20 mouse cellular contexts compared by ENCODE assay signal in genomic region chr7:95598339-95598738, GRCm38 (mm10).
"Had no signal": no experiment of that assay in that cellular context is flagged by ENCODE, and none has a peak within 500 bp of the region (broad histone marks: within the 10 kb centered on the region; RNA-seq: fewer than 3 reads in every experiment).

No protein-coding gene starts in this region.

- H3K4me1 ChIP-seq: heart, embryonic 10.5 days; hindbrain, embryonic 13.5 days; hindbrain, embryonic 15.5 days; limb, embryonic 13.5 days; limb, embryonic 15.5 days; liver, embryonic 12.5 days had no signal

- H3K27ac ChIP-seq: heart, embryonic 10.5 days; hindbrain, embryonic 13.5 days; hindbrain, embryonic 15.5 days; hindbrain, postnatal 0 days; limb, embryonic 13.5 days; limb, embryonic 15.5 days; liver, embryonic 12.5 days; liver, embryonic 14.5 days had no signal

- H3K9me3 ChIP-seq: heart, embryonic 10.5 days; hindbrain, embryonic 13.5 days; hindbrain, embryonic 15.5 days; limb, embryonic 13.5 days; limb, embryonic 15.5 days; liver, embryonic 12.5 days had no signal

- H3K9ac ChIP-seq: forebrain, postnatal 0 days; hindbrain, embryonic 13.5 days; hindbrain, embryonic 15.5 days; limb, embryonic 13.5 days; limb, embryonic 15.5 days; liver, embryonic 12.5 days; liver, embryonic 14.5 days had no signal

- H3K27me3 ChIP-seq: hindbrain, embryonic 13.5 days; hindbrain, embryonic 15.5 days; limb, embryonic 13.5 days; limb, embryonic 15.5 days; liver, embryonic 12.5 days had no signal

- H3K4me3 ChIP-seq: heart, embryonic 10.5 days; hindbrain, embryonic 13.5 days; hindbrain, embryonic 15.5 days; limb, embryonic 13.5 days; limb, embryonic 15.5 days; liver, embryonic 12.5 days had no signal

- H3K36me3 ChIP-seq: heart, embryonic 10.5 days; hindbrain, embryonic 13.5 days; hindbrain, embryonic 15.5 days; limb, embryonic 13.5 days; limb, embryonic 15.5 days; liver, embryonic 12.5 days had no signal

- ATAC-seq: forebrain, postnatal 0 days; hindbrain, postnatal 0 days; intestine, embryonic 16.5 days; liver, embryonic 12.5 days had no signal

- DNase-seq: forebrain, postnatal 0 days; gastrocnemius, postnatal 14 days; gastrocnemius, postnatal 36 days; heart, adult 11 months; heart, postnatal 36 days; kidney, adult 11 months; kidney, adult 2 months; kidney, postnatal 36 days; layer of hippocampus, adult 9-11 months; layer of hippocampus, postnatal 36 days; left cerebral cortex, postnatal 4 days had no signal

- H3K4me2 ChIP-seq: hindbrain, embryonic 13.5 days; hindbrain, embryonic 15.5 days; limb, embryonic 13.5 days; limb, embryonic 15.5 days; liver, embryonic 12.5 days had no signal
